Mouse (Mus musculus): Measurements from ENCODE around the gene Cp.

GRCm38 (mm10) chr3:20036069-20036468 lies 79.2 kb downstream of the Cp start:
- TF ChIP-seq CTCF (conservative IDR thresholded peaks at IDR 0.05; ENCODE audit: low read length) (no peak), NANOG (IDR thresholded peaks at IDR 0.05; ENCODE audit: borderline replicate concordance, low read length) (no peak)

All from E14TG2a.4 (cell line).